Mouse (Mus musculus): ENCODE measurements around the gene G0s2. TPM values are rescaled to one million over a fixed set of nuclear protein-coding genes. Genes with fewer than 3 reads are reported as not detected.
"Not testable (repeated sequence)": the region's sequence is repeated elsewhere in the genome, so short reads cannot be mapped to it uniquely, and the experiment has no call there.

G0s2 gene
- polyA plus RNA-seq, 1 experiment from 2014 or later, result 111 TPM

DNA sequence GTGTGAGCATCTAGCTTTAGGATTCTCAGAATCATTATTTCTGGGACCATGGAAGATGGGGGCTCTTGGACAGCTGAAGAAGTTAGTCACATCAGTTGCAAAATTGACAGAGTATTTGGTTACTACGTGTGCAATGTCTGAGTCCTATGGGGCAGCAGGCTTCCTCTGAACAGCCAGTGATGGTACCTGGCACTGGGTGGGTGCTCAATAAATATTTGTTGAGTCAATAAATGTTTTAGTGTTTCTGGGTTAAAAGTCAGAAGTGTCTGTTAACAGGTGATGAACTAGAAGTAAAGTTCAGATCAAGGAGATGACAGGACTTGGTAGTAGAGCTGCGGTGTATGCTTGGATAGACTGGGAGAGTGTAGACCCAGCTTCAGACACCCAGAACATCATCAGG is 14.6 kb upstream of the G0s2 start:
- no peak overlapping the region for H3K4me3 ChIP-seq (ENCODE audit: control insufficient read depth in 1 of 2, insufficient read depth in 1 of 2, low read depth in 1 of 2, low read length in 2 of 2)
- no peaks in the 10 kb centered on the region for H3K36me3 ChIP-seq (ENCODE audit: control insufficient read depth, insufficient read depth, low read length)
- ATAC-seq (ENCODE audit: insufficient number of reproducible peaks, insufficient read depth, low FRiP score, low read depth), result no peak
- H3K9ac ChIP-seq (ENCODE audit: low read length), result no peak overlapping the region
- 75% methylated on average over 2 of the region's 2 CpGs for whole genome bisulfite sequencing
- no peaks in the 10 kb centered on the region for H3K4me1 ChIP-seq (ENCODE audit: control insufficient read depth in 2 of 2, insufficient read depth in 2 of 2, low read length in 2 of 2)
- H3K9me3 ChIP-seq (ENCODE audit: control insufficient read depth, low read length), result no peaks in the 10 kb centered on the region
- H3K27me3 ChIP-seq (ENCODE audit: control insufficient read depth, insufficient read depth, low read length), result no peaks in the 10 kb centered on the region
- H3K4me2 ChIP-seq (ENCODE audit: low read length), result no peak overlapping the region
- H3K27ac ChIP-seq (replicated peaks in 1 of 2; ENCODE audit: control insufficient read depth in 1 of 2, insufficient read depth in 1 of 2, low read depth in 2 of 2, low read length in 2 of 2), result no peak overlapping the region

GRCm38 (mm10) chr1:193285766-193286325 is 12.8 kb upstream of the G0s2 start:
- not testable (repeated sequence) for H3K27me3 ChIP-seq (ENCODE audit: control insufficient read depth, insufficient read depth, low read length); H3K36me3 ChIP-seq (ENCODE audit: control insufficient read depth, insufficient read depth, low read length); H3K27ac ChIP-seq (replicated peaks in 1 of 2; ENCODE audit: control insufficient read depth in 1 of 2, insufficient read depth in 1 of 2, low read depth in 2 of 2, low read length in 2 of 2); ATAC-seq (ENCODE audit: insufficient number of reproducible peaks, insufficient read depth, low FRiP score, low read depth); H3K9ac ChIP-seq (ENCODE audit: low read length); H3K4me1 ChIP-seq (ENCODE audit: control insufficient read depth in 2 of 2, insufficient read depth in 2 of 2, low read length in 2 of 2); H3K4me3 ChIP-seq (ENCODE audit: control insufficient read depth in 1 of 2, insufficient read depth in 1 of 2, low read depth in 1 of 2, low read length in 2 of 2); H3K9me3 ChIP-seq (ENCODE audit: control insufficient read depth, low read length); H3K4me2 ChIP-seq (ENCODE audit: low read length)
- 82% methylated on average over 3 of the region's 3 CpGs for WGBS

GRCm38 (mm10) chr1:193284228-193284779 is 11.3 kb upstream of the G0s2 start:
- Histone ChIP-seq H3K4me3 (ENCODE audit: control insufficient read depth in 1 of 2, insufficient read depth in 1 of 2, low read depth in 1 of 2, low read length in 2 of 2) (no peak overlapping the region), H3K9me3 (ENCODE audit: control insufficient read depth, low read length) (no peaks in the 10 kb centered on the region), H3K4me2 (ENCODE audit: low read length) (no peak overlapping the region), H3K27ac (replicated peaks in 1 of 2; ENCODE audit: control insufficient read depth in 1 of 2, insufficient read depth in 1 of 2, low read depth in 2 of 2, low read length in 2 of 2) (no peak overlapping the region), H3K36me3 (ENCODE audit: control insufficient read depth, insufficient read depth, low read length) (no peaks in the 10 kb centered on the region), H3K4me1 (ENCODE audit: control insufficient read depth in 2 of 2, insufficient read depth in 2 of 2, low read length in 2 of 2) (no peaks in the 10 kb centered on the region), H3K27me3 (ENCODE audit: control insufficient read depth, insufficient read depth, low read length) (no peaks in the 10 kb centered on the region), H3K9ac (ENCODE audit: low read length) (no peak overlapping the region)
- ATAC-seq (ENCODE audit: insufficient number of reproducible peaks, insufficient read depth, low FRiP score, low read depth), result no peak
- WGBS, result 74% methylated on average over 7 of the region's 7 CpGs

- Histone ChIP-seq H3K27me3 (ENCODE audit: control insufficient read depth, insufficient read depth, low read length) (no peaks in the 10 kb centered on the region), H3K4me2 (ENCODE audit: low read length) (no peak overlapping the region), H3K36me3 (ENCODE audit: control insufficient read depth, insufficient read depth, low read length) (no peaks in the 10 kb centered on the region), H3K9ac (ENCODE audit: low read length) (no peak overlapping the region), H3K4me1 (ENCODE audit: control insufficient read depth in 2 of 2, insufficient read depth in 2 of 2, low read length in 2 of 2) (peaks cover 4 to 10% of the 10 kb centered on the region in 2 experiments; a peak in 3 of 4 replicates), H3K27ac (replicated peaks in 1 of 2; ENCODE audit: control insufficient read depth in 1 of 2, insufficient read depth in 1 of 2, low read depth in 2 of 2, low read length in 2 of 2) (no peak overlapping the region), H3K9me3 (ENCODE audit: control insufficient read depth, low read length) (no peaks in the 10 kb centered on the region), H3K4me3 (ENCODE audit: control insufficient read depth in 1 of 2, insufficient read depth in 1 of 2, low read depth in 1 of 2, low read length in 2 of 2) (no peak overlapping the region)
- 81% methylated on average over 2 of the region's 2 CpGs for WGBS
- ATAC-seq (ENCODE audit: insufficient number of reproducible peaks, insufficient read depth, low FRiP score, low read depth), result no peak
These were observed 8.3 kb upstream of the G0s2 start for GRCm38 (mm10) chr1:193281344-193281743.

DNA sequence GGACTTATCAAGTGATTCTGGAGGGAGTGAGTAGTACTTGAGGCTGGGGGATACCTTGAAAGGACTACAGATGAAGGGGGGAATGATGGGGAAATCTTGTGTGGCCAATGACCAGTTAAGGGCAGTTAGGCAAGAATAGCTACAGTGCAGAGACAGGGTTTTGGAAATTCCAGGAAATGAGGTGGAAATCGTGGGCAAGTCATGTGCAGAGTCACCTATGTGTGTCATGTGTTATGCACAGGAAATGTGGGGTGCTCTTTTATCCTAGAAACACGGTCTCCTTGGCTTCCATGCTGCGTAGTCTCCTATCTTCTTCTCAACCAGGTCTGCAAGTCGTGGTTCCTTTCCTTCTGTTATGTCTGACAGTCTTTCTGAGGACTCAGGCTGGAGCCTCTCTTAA is 6.5 kb upstream of the G0s2 start:
- 68% methylated on average over 4 of the region's 4 CpGs for WGBS
- Histone ChIP-seq H3K4me1 (ENCODE audit: control insufficient read depth in 2 of 2, insufficient read depth in 2 of 2, low read length in 2 of 2) (peaks cover 4 to 10% of the 10 kb centered on the region in 2 experiments; a peak in 3 of 4 replicates), H3K36me3 (ENCODE audit: control insufficient read depth, insufficient read depth, low read length) (no peaks in the 10 kb centered on the region), H3K4me3 (ENCODE audit: control insufficient read depth in 1 of 2, insufficient read depth in 1 of 2, low read depth in 1 of 2, low read length in 2 of 2) (no peak overlapping the region), H3K9me3 (ENCODE audit: control insufficient read depth, low read length) (no peaks in the 10 kb centered on the region), H3K27me3 (ENCODE audit: control insufficient read depth, insufficient read depth, low read length) (no peaks in the 10 kb centered on the region), H3K27ac (replicated peaks in 1 of 2; ENCODE audit: control insufficient read depth in 1 of 2, insufficient read depth in 1 of 2, low read depth in 2 of 2, low read length in 2 of 2) (no peak overlapping the region), H3K4me2 (ENCODE audit: low read length) (no peak overlapping the region), H3K9ac (ENCODE audit: low read length) (no peak overlapping the region)
- no peak for ATAC-seq (ENCODE audit: insufficient number of reproducible peaks, insufficient read depth, low FRiP score, low read depth)

GRCm38 (mm10) chr1:193278414-193279045 is 5.5 kb upstream of the G0s2 start:
- H3K9me3 ChIP-seq (ENCODE audit: control insufficient read depth, low read length), result no peaks in the 10 kb centered on the region
- H3K27me3 ChIP-seq (ENCODE audit: control insufficient read depth, insufficient read depth, low read length), result no peaks in the 10 kb centered on the region
- H3K9ac ChIP-seq (ENCODE audit: low read length), result no peak overlapping the region
- H3K36me3 ChIP-seq (ENCODE audit: control insufficient read depth, insufficient read depth, low read length), result no peaks in the 10 kb centered on the region
- 31% methylated on average over 6 of the region's 6 CpGs for WGBS
- no peak overlapping the region for H3K27ac ChIP-seq (replicated peaks in 1 of 2; ENCODE audit: control insufficient read depth in 1 of 2, insufficient read depth in 1 of 2, low read depth in 2 of 2, low read length in 2 of 2)
- no peak for ATAC-seq (ENCODE audit: insufficient number of reproducible peaks, insufficient read depth, low FRiP score, low read depth)
- H3K4me3 ChIP-seq (ENCODE audit: control insufficient read depth in 1 of 2, insufficient read depth in 1 of 2, low read depth in 1 of 2, low read length in 2 of 2), result no peak overlapping the region
- no peak overlapping the region for H3K4me2 ChIP-seq (ENCODE audit: low read length)
- peaks cover 4 to 14% of the 10 kb centered on the region in 2 experiments; a peak in 3 of 4 replicates for H3K4me1 ChIP-seq (ENCODE audit: control insufficient read depth in 2 of 2, insufficient read depth in 2 of 2, low read length in 2 of 2)

DNA sequence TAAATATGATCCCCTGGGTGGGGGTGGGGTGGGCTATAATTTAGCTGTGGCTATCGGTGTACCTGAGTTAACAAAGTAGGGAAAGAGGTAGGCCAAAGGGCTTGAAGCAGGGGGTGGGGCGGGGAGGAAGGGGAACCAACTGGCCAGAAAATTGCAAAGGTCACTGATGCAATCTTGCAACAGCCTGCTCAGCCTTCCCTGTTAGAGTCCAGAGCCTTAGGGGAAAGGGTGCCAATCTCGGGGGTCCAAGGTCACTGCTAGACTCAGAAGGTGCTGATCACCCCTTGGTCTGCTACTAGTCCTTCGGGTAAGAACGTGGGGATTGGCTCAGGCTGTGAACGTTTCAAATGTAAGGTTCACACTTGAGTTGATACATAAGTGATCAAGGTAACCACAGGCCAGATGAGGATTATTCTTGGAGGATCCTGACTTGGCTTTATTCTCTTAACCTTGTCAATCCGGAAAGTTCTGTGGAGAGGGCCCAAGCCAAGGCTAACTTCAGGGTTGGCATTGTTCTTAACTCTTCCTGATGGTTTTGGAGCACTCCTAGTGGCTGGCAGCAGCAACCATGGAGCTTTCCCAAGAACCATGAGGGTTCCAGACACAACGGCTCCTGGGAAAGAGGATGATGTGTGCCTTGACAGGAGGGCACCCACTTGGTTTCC is 1.5 kb upstream of the G0s2 start:
- ATAC-seq (ENCODE audit: insufficient number of reproducible peaks, insufficient read depth, low FRiP score, low read depth), result no peak

More for the DNA sequence above, 1.5 kb upstream of the G0s2 start:
- H3K9ac ChIP-seq (ENCODE audit: low read length), result no peak overlapping the region
- H3K4me1 ChIP-seq (ENCODE audit: control insufficient read depth in 2 of 2, insufficient read depth in 2 of 2, low read length in 2 of 2), result peaks cover 11 to 22% of the 10 kb centered on the region in 2 experiments
- H3K4me2 ChIP-seq (ENCODE audit: low read length), result no peak overlapping the region
- no peak overlapping the region for H3K27ac ChIP-seq (replicated peaks in 1 of 2; ENCODE audit: control insufficient read depth in 1 of 2, insufficient read depth in 1 of 2, low read depth in 2 of 2, low read length in 2 of 2)
- H3K36me3 ChIP-seq (ENCODE audit: control insufficient read depth, insufficient read depth, low read length), result no peaks in the 10 kb centered on the region
- H3K4me3 ChIP-seq (ENCODE audit: control insufficient read depth in 1 of 2, insufficient read depth in 1 of 2, low read depth in 1 of 2, low read length in 2 of 2), result no peak overlapping the region
- H3K9me3 ChIP-seq (ENCODE audit: control insufficient read depth, low read length), result no peaks in the 10 kb centered on the region
- 82% methylated on average over 8 of the region's 8 CpGs for WGBS
- H3K27me3 ChIP-seq (ENCODE audit: control insufficient read depth, insufficient read depth, low read length), result no peaks in the 10 kb centered on the region
